Mouse (Mus musculus) bone marrow, adult 2 months (tissue): Measurements from ENCODE around the gene Rabep1.

Experiments used
- CTCF ChIP-seq: fragments of 200-500 bp; IDR thresholded peaks from 2 replicates; pipeline ENCODE4 v1.5.1; 2011; ENCODE audit warnings: low read length, control low read depth; ENCODE audit not compliant: control insufficient read depth, insufficient read depth
- POLR2A ChIP-seq: fragments of 200-500 bp; IDR thresholded peaks from 2 replicates; pipeline ENCODE4 v1.6.1; 2011; ENCODE audit warnings: low read depth, mild to moderate bottlenecking, control low read depth, low read length, borderline replicate concordance; ENCODE audit not compliant: control insufficient read depth

DNA sequence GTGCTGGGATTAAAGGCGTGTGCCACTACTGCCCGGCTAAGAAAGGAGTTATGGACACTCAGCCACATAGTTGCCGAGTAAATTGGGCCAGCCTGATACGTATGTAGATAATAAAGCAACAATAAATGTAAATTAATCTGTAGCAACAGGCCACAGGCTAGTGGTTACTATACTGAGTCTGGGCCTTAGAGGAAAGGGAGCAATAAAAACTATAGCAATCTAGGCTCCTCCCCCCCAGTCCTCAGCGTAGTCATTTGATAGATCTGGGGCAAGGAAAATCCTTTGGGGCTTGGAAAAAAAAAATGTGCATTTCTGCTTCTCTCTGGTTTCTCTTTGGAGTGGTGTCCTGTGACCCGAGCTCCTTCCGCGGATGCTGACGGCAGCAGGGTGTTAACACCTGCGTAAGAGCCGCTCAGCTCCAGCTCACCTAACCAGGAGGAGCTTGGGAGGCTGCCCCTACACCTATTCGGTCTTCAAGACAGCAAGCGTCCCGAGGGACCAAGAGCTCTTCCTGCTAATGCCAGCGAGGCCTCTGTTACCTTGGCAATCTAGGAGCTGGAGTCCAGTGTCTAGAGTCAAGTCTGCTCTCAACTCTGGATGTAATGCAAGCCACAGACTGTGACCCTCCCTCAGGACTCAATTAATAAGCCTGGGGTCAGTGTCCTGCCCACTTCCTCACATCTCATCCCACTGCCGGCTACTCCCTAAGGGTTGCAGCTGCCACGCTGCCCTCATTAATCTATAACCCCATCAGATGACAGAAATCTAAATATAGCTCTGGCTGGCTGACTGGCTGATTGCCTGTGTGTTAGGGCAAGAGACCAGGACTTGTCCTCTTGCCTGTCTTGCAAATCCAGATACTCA lies 22.6 kb upstream of the Rabep1 start:
- TF ChIP-seq CTCF (no peak), POLR2A (no peak)
